Mouse (Mus musculus) midbrain, embryonic 16.5 days (tissue): ENCODE results near the gene Psmg4. TPM values are rescaled to one million over a fixed set of nuclear protein-coding genes. Genes with fewer than 3 reads are reported as not detected.

ENCODE experiments used
- polyA plus RNA-seq: library from polyadenylated mRNA; unstranded; fragments of >200 nt; fragmentation: Nextera tagmentation; extraction: Ambion mirVana; gene quantifications from 2 replicates; pipeline ENCODE4 v1.2.1, GENCODE M21; 2015

Psmg4 gene
- polyA plus RNA-seq, 1 experiment from 2014 or later, result 71.6 TPM

Other genes starting within 250 kb of the Psmg4 start
- gene Nqo2, start 198.3 kb upstream of the Psmg4 start, polyA plus RNA-seq, result 6.3 and 7.7 TPM in 2 replicates
- 4.9 and 6.4 TPM in 2 replicates for gene Ripk1, start 160.6 kb upstream of the Psmg4 start, polyA plus RNA-seq
- gene Serpinb6a, start 160.2 kb upstream of the Psmg4 start, polyA plus RNA-seq, result 32.4 and 33.7 TPM in 2 replicates
- 39.2 and 45.1 TPM in 2 replicates for gene Bphl, start 125.4 kb upstream of the Psmg4 start, polyA plus RNA-seq
- gene Tubb2a, start 85.0 kb upstream of the Psmg4 start, polyA plus RNA-seq, result 3,297 and 3,828 TPM in 2 replicates
- gene Tubb2b, start 32.5 kb upstream of the Psmg4 start, polyA plus RNA-seq, result 1,230 and 1,315 TPM in 2 replicates
- 15.2 and 16.2 TPM in 2 replicates for gene Slc22a23, start 182.2 kb downstream of the Psmg4 start, polyA plus RNA-seq